ENCODE assay signal across 10 mouse cellular contexts in genomic region chr13:112578041-112578440, GRCm38 (mm10). TPM values are rescaled to one million over a fixed set of nuclear protein-coding genes. Genes with fewer than 3 reads are reported as not detected.
DNase-seq lines count a peak whose midpoint lies in the region; TF ChIP-seq lines count a peak whose summit lies in the region.
"Not testable (repeated sequence)": the region's sequence is repeated elsewhere in the genome, so short reads cannot be mapped to it uniquely, and the experiment has no call there.
"Had no signal": no experiment of that assay in that cellular context is flagged by ENCODE, and none has a peak within 500 bp of the region (broad histone marks: within the 10 kb centered on the region; RNA-seq: fewer than 3 reads in every experiment).

No protein-coding gene starts in this region.

- H3K27ac ChIP-seq in cerebellum, adult 2 months (ENCODE audit: insufficient read depth, low read length): not testable (repeated sequence)

- TF ChIP-seq CTCF in cerebellum, adult 2 months (IDR thresholded peaks at IDR 0.05; ENCODE audit: borderline replicate concordance, insufficient read depth, low read depth, low read length): not testable (repeated sequence)

- DNase-seq in CD4-positive, CD25-positive, alpha-beta regulatory T cell, adult 2 months (ENCODE audit: low read depth, low spot score): peak; percentile 2
- peak; percentile 100 for DNase-seq in cerebellum, adult 2 months
- DNase-seq in gastrocnemius, adult 8-10 months (ENCODE audit: low spot score in 2 of 2): peak; percentile 99 to 100
- peak; percentile 96 for DNase-seq in kidney, adult 11 months
- peak; percentile 100 for DNase-seq in layer of hippocampus, postnatal 10 days (ENCODE audit: low spot score in 2 of 2)
- DNase-seq in lung, adult 18-20 months: peak; percentile 97 to 99
- DNase-seq in right cerebral cortex, postnatal 10 days (ENCODE audit: low spot score in 2 of 2): peak; percentile 99
- peak; percentile 99 for DNase-seq in thymus, postnatal 14 days

- not testable (repeated sequence) for TF ChIP-seq POLR2A in cerebellum, adult 2 months (IDR thresholded peaks at IDR 0.05; ENCODE audit: borderline replicate concordance, insufficient read depth, low read length)

- 75% methylated on average over 11 of the region's 11 CpGs for WGBS in cerebellum, adult 2 months

- not testable (repeated sequence) for H3K4me3 ChIP-seq in cerebellum, adult 2 months (replicated peaks; ENCODE audit: insufficient read depth, low read depth, low read length)

- H3K27me3 ChIP-seq in cerebellum, adult 2 months (ENCODE audit: control insufficient read depth, insufficient read depth, low read length): not testable (repeated sequence)

- H3K4me1 ChIP-seq in cerebellum, adult 2 months (ENCODE audit: control insufficient read depth, insufficient read depth, low read length): not testable (repeated sequence)

RNA-seq across cellular contexts. Expression of gene Il31ra, which starts 16.1 kb away (rescaled TPM):
- 0.11 and 0.24 TPM in 2 replicates for polyA plus RNA-seq in cerebellum, adult 2 months (2012; rRNA removed)
- total RNA-seq in gastrocnemius, adult 8-10 months (2022): under 1 TPM in 1 of 4 experiments, not detected in 3; 0.40 TPM
- total RNA-seq in layer of hippocampus, postnatal 10 days (2021): under 1 TPM; 0.25 to 0.47 TPM
- polyA plus RNA-seq: large intestine, adult 2 months; lung, embryonic 16.5 days had no signal

Comparison
In these comparisons a context has a peak if more than half of its experiments do, and no peak if none do; other contexts are left out.
1. DNase-seq: peak in every context shown above with its lines; median percentile 100 in cerebellum, adult 2 months; 100 in layer of hippocampus, postnatal 10 days; 100 in gastrocnemius, adult 8-10 months; 99 in right cerebral cortex, postnatal 10 days; 99 in thymus, postnatal 14 days; 98 in lung, adult 18-20 months; 96 in kidney, adult 11 months; 2 in CD4-positive, CD25-positive, alpha-beta regulatory T cell, adult 2 months.